Mouse (Mus musculus): ENCODE results near the gene B3galnt1. TPM values are rescaled to one million over a fixed set of nuclear protein-coding genes. Genes with fewer than 3 reads are reported as not detected.

B3galnt1 gene
- total RNA-seq, 2 experiments from 2014 or later: 2.0 to 3.4 TPM

GRCm38 (mm10) chr3:69524356-69525071 is 74.2 kb downstream of the B3galnt1 start:
- intact Hi-C loops (cut with DNase I): no loop called here
- no peak for DNase-seq

Other genes starting within 250 kb of the B3galnt1 start
- 10 to 100 TPM; 37.2 to 44.3 TPM for gene Nmd3, start 123.0 kb upstream of the B3galnt1 start, total RNA-seq (2021)

All from heart, postnatal 36 days (tissue).